Mouse (Mus musculus) megakaryocyte-erythroid progenitor cell, adult 5-6 weeks (primary cell): ENCODE results near the gene Dnaja4. TPM values are rescaled to one million over a fixed set of nuclear protein-coding genes. Genes with fewer than 3 reads are reported as not detected.
"Not testable (repeated sequence)": the region's sequence is repeated elsewhere in the genome, so short reads cannot be mapped to it uniquely, and the experiment has no call there.

Experiments used
- ATAC-seq: replicated peaks from 2 replicates; pipeline ENCODE4 v1.8.0; 2016; ENCODE audit warnings: mild to moderate bottlenecking, inconsistent platforms; ENCODE audit not compliant: severe bottlenecking, poor library complexity, low FRiP score, low TSS enrichment
- total RNA-seq, 2 experiments: library from RNA; stranded (forward) in 1 of 2; stranded (reverse) in 1 of 2; fragments of 200-1000, 215-1000 nt in 1 of 2; fragments of >200 nt in 1 of 2; fragmentation: Nextera tagmentation in 1 of 2; gene quantifications; 2 replicates each; pipeline ENCODE4 v1.2.3; 2014 to 2017

Dnaja4 gene
- total RNA-seq (2014; fragmentation: Nextera tagmentation) = 9.2 and 10.4 TPM in 2 replicates
- total RNA-seq (2017) = 6.1 and 7.4 TPM in 2 replicates

DNA sequence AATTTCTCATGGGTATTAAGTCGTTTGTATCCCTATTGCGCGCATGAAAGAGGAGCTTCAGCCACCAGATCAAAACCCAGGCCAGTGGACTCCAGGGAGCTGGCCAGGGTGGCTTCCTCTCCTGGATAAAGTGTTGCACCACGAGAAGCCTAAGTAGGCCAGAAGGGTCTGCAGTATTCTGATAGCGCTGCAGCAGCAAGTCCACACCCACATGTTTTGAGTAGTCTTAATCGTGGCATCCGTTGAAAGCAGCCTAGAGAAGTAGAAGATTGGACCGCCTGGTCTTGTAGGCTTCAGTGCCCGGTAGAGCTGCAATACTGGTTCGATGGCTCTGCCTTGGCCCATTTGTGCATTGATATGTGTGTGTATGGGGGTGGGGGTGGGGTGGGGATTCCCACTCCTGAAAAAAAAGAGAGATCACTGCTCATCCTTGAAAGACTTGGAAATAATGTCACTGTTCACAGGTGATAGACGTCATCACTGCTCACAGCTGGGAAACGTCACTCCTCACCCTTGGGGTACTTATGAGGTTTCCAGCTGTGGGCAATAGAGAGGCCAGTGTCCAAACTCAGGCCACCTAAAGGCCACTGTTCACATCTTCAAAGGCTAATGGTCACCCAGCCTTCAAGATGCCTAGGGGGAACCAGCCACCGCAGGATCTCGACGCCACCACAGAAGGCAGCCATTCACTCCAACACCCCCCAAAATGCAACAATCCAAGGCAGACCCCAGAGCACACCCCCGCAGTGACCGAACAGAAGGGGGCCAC, at the start of gene Dnaja4:
TSS of gene Dnaja4 (plus strand) at position 556 of the 769 bp plus-strand sequence.
- peak; percentile 87 for ATAC-seq

DNA sequence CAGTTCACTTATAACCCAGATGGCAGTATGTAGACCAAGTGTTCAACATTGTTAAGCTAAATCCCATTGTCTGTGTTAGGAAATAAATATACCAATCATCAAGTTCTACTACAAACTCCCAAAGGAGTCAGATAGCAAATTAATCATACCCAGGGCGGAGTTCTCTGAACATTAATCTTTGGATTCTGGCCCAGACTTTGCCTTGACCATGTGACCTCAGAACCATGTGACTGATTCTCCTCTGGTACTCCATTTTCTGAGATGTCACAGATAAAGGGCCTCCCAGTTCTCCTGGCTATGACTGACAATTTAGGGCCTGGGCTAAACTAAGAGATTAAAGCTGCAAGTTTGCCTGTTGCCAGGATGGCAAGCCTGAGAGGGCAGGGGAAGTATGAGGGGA, 49.3 kb upstream of the Dnaja4 start:
- ATAC-seq = peak; percentile 20; the same call in 1 of the 2 replicates

DNA sequence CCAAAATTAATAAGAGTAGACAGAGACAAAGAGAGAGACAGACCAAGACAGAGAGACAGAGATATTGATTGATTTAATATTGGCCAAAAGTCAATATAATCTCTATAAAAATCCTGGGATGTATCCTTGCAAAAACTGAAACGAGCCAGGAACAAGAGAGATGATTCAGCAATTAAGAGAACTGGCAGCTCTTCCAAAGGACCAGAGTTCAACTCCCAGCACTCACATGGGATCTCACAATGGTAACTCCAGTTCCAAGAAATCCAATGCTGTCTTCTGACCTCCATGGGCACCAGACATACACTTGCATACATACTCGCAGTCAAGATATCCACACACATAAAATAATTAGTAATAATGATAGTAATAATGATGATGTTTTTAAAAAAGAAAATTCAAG, 45.9 kb upstream of the Dnaja4 start:
- ATAC-seq = no peak

DNA sequence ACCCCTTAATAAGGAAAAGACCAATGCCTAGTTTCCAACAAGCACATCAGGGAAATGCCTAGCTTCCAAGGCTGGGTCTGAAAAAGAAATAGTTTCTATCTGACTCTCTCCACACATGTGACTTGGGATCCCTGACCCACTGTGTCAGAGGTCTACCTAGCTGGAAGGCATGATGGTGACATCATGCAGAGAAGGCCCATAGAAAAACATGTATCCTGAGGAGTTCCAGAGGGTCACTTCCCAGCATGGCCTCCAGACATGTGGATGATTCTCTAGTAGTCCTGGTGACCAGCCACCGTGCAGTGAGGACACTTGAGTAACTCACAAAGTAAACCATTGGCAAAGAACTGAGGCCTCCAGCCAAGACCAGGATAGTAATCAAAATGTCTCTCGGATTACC, 42.8 kb upstream of the Dnaja4 start:
- ATAC-seq = no peak

DNA sequence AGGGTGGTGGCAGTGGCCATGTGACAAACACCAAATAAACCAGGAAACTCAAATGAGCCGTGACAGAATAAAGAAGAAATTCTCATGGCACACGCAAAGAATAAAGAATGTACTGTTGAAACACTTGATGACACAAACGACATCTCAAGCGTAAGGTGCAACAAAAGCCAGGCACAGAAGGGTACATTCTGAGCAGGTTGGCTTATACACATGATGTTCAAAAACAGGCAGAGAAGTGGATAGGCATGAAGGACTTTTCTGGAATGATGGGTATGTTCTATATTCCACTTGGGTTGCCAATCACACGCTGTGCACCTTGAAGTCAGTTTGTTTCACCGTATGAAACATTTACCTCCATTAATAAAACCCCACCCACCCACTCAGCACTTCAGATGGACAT, 42.3 kb upstream of the Dnaja4 start:
- ATAC-seq = no peak

DNA sequence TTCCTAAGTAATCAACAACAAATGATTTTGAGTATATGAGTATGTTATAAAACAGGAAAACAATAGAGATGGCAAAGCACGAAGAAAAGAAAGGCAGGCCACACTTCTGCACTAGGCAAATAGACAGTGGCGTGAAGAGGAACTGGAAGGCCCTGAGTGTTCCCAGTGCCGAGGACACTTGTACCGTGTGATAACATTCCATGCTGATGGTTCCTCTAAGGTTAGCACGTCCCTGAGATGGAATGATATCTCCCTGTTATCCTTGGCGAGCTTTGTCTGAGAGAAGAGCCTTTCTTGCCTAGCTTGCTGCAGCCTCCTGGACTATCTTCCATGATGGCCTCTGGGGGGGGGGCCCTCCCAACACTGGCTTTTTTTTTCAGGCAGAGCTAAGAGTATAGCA, 39.9 kb upstream of the Dnaja4 start:
- no peak for ATAC-seq

DNA sequence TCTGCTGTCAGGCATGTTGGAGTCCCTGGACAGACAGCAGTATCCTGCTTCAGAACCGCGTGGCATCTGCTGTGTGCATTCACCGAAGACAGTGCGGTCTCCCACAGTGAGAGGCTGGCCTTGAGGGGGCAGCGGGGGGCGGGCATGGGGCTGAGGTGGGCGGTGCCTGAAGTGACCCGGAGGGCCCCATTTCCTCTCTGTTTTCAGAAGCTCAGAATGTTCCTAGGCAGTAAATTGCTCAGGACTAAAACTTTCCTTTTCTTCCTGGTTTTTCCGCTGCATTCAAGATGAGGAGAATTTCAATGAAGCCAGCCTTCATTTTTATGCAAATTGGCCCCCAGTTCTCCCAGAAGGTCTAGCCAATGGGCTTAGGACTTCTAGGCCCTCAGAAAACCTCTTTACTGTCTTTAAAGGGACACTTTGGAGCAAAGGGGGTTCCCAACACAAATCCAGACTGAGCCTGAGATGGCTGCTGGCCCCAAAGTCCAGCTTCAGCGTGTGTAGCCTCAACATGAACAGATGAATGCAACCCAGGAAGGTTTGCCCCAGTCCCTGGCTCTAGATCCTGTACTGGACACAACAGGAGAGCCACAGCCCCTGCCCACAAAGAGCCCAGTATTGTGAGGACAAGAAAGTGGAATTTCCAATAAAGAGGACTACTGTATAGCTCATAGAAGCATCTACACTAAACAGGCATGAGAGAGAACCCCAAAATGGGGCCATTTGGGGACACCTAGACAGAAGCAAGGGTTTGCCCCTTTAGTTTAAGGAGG, 36.9 kb upstream of the Dnaja4 start, which contains the start of gene Acsbg1:
TSS of gene Acsbg1 (minus strand) at position 266 of the 773 bp plus-strand sequence.
- ATAC-seq = no peak

DNA sequence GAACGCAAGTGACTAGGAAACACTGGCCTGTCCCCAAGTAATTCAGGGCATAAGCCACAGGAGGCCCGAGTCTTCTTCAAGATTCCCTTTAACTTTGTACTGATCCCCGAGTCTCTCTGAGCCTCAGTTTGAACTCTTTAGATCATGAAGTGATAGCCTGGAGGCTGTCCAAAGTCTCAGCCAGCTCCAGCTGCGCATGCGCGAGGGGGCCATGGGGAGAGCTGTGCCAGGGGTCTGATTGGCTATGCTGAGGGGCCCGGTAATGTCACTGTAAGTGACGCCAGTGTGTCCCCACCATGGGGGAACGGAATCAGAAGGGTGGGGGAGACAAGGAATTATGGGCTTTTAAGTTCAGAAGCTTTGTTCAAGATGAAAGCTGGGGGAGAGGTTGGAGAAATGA, 34.3 kb upstream of the Dnaja4 start:
- ATAC-seq = no peak

DNA sequence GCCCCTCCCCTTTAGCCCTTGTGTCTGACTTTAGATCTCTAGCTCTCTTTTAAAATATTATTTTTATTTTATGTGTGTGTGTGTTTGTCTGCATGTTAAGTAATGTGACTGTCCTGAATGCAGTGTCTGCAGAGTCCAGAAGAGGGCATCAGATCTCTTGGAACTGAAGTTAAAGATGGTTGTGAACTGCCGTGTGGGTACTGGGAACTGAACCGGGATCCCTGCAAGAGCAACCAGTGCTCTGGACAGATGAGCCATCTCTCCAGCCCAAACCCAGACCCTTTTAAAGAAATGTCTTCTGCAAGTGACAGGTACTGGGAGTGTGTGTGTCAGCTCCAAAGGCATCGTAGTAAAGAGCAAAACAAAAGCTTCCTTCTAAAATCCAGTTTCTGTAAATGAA, 32.6 kb upstream of the Dnaja4 start:
- ATAC-seq = no peak

DNA sequence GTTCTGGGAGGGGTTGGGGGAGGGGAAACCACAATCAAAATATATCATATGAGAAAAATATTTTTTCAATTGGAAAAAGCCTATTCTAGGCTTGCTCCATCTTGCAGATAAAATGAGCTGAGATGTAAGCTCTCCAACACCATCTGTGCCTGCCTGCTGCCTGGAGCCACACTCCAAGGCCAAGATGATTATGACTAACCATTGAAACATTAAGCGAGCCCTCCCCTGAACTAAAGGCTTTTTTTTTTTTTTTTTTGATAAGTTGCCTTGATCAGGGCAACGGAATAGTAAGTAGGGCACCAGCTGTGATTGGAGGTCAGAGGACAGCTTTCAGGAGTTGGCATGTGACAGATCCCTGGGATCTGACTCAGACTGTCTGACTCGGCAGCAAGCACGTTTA, 30.2 kb upstream of the Dnaja4 start:
- no peak for ATAC-seq

DNA sequence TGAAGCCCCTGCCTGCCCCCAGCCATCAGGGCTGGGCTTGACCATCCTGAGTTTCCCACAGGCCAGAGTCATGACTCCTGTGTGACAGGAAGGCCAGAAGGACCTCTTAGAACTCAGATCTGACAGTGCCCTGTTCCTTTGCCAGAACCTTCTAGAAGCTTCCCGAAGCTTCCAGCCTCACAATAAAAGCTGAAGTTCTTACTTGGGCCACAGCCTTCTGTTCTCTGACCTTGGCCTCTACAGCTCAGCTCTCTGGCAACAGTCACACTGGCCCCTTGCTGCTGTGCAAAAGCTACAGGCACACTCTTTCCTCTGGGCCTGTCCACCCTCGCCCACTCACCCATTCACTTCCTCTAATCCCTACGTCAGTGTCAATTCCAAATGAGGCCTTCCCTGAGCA, 26.7 kb upstream of the Dnaja4 start:
- no peak for ATAC-seq

DNA sequence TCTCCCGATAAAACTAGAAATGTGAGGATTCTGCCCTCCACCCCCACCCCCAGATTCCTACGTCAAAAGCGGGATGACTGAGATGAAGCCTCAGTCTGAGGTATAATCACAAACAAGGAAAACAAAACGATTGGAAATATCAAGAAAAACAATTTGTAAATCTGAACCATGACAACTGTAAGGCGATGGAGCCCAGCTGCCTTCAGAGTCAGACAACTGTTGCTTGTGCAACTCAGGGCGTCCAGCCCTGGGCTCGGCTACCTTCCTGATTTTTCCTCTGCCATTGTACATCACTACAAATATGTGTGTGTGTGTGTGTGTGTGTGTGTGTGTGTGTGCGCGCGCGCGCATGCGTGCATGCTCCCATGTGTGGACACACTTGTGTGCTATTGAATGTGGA, 24.8 kb upstream of the Dnaja4 start:
- no peak for ATAC-seq

DNA sequence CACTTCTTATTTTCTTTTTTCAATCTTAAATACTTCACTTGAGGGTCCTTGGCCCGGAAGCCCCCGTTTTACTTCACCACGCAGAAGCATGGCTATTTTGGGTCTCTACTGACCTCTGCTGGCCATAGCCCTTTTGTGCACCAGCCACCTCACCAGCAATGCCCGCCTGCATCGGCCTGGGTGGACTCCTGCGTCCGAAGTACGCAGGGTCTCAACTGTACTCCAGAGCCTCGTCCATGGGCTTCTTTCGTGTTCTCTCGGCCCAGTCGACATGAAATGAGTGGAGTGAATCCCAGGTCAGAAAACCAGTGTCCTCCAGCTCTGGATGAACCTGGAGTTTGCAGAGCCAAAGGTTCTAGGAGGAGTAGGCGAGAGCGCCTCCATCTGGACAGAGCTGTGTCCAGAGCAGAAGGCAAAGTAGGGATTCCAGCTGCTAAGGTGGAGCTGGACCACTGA, 22.1 kb upstream of the Dnaja4 start:
- peak; percentile 87 for ATAC-seq

DNA sequence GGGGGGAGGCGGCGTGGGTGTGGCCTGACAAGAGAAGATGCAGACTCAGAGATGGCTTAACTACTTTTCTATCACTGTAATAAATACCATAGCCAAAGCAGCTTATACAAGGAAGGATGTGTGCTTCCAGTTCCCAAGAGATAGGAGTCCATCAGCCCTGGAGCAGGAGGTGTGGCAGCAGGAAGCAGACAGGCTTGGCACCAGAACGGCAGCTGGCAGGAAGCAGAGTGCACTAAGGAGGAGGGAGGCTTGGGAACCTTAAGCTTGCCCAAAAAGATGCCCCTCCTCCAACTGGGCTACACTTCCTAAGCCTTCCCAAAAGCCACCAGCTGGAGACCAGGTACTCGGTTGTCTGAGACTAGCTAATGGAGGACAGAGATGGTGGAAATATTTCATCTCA, 15.8 kb upstream of the Dnaja4 start:
- no peak for ATAC-seq

DNA sequence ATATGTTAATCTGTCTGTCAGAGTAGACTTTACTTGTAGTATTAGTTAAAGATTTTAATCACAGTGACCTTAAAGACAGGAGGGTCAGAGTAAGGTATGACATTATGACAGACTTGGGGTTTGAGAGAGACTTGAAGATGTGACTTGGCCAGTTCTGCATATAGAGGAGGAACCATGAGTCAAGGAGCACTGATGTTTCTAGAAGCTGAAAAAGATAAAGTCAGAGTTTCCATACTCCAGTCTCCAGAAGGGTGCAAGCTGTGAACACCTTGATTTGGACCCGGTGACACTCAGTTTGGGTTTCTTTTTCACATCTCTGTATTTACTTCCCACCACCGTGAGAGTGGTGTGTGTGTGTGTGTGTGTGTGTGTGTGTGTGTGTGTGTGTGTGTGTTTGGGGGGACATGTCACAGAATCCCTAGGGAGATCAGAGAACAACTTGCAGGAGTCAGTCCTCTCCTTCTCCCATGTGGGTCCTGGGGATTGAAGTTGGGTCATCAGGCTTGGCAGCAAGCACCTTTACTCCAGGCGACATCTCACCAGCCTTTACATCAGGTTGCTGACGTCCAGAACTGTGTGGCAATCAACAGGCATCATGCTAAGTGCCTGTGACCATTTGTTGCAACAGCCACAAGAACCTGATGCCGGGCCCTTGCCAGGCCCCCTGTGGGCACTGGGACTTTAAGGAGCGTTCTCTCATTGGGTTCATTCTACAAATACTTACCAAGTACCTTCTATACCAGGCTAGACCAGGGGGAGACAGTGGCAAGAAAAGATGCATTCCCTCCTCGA, 14.7 kb upstream of the Dnaja4 start:
- no peak for ATAC-seq

DNA sequence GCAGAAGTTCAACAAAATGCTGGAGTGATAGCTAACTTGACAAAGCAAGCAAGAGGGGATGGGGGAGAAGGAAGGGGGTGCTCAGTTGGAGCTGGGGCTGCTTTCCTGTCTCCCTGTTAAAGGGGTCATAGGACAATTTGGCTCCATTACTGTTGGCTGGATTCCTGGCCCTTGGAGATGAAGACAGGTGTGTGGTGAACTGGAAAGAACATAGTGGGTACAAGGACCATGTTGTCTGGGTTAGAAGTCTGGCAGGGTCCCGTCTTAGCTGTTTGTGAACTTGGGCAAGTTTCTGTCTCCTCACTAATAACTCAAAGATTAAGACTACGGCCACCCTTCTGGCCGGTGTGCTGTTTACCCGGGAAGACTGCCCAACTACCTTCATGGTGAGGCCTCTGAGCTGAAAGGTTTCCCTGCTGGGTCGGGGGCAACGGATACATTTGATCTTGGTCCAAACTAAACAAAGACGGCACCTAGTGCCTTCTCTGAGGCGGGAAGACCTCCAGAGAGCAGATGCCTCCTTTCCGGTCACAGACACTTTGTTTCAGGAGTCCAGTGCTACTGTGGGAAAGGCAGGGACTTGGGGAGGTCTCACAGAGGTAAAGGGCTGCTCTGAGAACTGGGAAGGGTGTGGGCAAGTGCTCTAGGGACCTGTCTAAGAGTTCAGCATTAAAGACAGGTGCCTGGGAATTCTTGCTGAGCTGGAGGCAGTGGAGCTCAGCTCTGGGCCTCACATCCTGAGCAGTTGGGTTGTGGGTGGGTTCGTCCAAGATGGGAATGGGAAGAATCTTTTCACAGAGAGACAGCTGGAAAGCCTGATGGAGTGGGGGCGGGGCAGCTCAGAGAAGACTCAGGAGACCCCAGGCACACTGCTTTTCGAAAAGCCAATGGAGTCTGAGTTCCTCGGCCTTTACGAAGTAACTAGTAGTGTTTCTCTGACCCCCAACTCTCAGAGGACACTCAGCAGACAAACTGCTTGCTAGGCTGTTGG, 11.1 kb upstream of the Dnaja4 start:
- ATAC-seq = no peak

DNA sequence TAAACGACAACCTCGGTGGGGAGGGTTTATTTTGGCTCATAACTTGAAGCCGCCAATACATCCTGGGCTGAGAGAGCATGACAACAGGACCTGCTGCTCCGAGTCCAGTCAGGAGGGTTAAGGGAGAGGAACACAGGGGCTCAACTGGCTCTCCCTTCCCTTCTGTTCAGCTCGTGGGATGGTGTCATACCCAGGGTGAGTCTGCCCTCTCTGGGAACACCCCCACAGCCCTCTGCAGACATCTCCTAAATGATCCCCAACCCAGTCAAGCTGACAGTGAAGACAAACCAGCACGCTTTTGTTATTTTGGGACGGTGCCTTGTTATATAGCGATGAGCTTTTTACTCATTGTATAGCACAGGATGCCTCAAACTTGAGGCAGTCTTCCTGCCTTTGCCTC, 9.2 kb upstream of the Dnaja4 start:
- ATAC-seq = no peak

DNA sequence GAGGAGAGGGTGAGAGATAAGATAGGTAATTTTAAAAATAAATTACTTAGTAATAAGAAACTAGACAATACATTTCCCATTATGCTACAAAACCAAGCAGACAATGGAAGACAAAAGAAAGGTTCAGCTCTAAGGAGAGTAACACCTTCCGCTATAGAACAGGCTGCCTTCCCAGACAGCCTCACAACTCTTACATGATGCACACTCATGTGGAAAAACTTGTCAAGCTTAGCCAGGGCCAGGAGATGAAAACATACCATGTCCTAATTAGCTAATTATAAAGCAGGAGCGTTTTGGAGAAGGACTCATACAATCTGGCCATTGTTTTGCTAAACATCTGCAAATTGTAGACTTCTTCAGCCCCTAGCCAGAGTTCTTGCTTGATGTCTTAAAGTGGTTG, 8.0 kb upstream of the Dnaja4 start:
- not testable (repeated sequence) for ATAC-seq
